Mouse (Mus musculus) adrenal gland, adult 18-20 months (tissue): ENCODE measurements around the gene Ythdf1. TPM values are rescaled to one million over a fixed set of nuclear protein-coding genes. Genes with fewer than 3 reads are reported as not detected.

Experiments used
- DNase-seq, 2 experiments: peaks; one replicate each; pipeline ENCODE4 v3.0.0; 2021 to 2022; ENCODE audit warnings: low spot score in 2 of 2
- total RNA-seq, 2 experiments: library from RNA; stranded (reverse); gene quantifications; 1 replicate in 1 of 2; 2 replicates in 1 of 2; pipeline ENCODE4 v1.2.3; 2021

Ythdf1 gene
- total RNA-seq, 2 experiments from 2014 or later, result 48.5 to 51.9 TPM

DNA sequence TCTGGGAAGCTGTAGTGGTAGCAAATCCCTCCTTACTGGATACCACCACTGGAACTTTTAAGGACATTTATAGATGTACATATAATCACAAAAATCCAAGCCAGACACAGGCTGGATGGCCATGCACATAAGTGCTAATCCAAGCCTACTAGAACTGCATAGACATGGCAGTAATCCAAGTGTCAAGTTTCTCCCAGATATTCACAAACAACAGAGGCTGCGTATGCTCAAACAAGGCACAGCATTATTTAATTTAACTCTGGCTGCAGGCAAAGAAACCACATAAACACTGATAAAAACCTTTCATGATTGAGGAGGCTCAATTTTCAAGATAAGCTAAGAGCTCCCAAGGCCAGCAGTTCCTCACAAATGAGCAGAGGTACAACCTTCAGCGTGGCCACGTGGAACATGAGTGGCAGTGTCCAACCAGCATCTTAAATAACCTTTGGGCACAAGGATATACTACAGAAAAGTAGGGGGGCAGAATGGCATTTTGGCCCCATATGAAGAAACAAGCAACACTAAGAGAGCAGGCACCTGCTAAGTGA, 4.8 kb downstream of the Ythdf1 start:
- no peak for DNase-seq

DNA sequence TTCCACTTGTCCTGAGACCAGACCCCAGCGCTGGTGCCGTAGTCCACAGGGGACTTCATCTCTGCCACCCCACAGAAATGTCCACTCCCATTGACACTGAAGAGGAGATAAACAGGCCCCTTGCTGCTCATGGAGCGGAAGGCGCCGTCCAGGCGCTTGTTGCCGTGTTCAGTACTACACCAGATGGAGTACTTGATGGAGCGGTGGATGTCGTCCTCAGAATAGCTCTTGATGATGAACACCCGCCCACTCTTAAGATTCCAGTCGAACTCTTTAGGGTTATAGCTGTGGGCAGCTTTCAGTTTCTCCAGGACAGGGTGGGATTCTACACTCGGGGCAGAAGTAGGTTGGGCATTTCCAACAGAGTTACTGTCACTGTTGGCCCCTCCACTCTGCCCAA, 9.8 kb downstream of the Ythdf1 start:
- no peak for DNase-seq

DNA sequence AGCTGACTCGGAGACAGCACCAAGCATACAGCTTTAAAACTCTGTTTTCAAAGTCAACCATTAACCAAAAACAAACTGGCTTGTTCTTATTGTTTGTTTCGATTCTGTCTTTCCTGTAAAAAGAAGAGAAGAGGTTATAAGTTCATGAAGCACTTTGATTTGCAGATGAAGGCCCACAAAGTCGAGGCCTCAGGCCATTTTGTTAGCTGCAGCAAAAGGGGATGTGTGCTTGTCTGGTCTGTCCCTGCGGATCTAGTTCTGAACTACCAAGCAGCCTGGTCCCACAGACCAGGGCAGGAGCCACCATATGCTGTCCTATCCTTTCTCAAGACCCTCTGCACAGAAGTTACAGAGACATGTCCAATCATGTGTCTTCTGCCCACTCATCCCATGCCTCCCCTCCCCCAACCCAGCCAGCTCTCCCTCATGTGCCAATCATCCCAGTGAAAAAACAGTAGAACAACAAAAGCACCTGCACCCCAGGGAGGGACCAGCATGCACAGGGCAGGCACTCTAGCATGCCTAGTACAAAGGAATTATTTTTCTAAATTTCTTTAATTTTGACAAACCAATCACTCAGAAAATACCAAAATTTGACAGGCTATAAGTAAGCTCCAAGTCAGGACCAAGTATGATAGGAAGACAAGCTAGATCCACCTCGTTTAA, 15.1 kb downstream of the Ythdf1 start:
- no peak for DNase-seq

DNA sequence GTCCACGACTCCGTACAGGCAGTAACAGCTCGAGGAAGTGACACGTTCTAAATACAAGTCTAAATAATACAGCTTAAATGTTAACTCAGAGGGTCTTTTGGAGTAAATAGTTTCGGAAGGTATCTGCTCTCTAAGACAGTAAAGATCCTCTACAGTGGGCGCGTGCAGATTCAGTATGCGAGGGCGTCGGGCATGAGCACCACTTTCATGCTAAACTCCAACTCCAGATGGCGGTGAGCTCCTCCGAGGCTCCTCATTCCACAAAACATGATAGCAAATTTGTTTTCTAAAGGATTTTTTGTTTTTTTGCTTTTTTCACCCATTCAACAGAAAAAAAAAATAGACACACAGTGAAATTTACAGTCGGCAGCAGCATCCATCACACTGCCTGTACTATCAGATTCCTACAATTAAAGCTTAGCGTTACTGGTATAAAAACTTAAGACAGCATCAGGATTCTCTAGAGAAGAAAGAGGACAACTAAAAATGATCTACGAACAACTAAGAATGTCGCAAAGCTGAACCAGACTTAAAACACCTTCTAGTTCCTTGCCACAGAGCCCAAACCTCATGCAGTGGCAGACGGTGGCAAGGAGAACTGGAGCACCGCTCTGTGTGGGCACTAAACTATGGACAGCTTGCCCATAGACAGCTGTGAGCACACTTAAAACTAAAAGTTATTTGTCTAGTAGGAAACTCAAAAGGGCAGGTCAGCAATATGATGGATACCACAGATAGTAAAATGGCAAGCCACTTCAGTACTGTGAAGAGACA, 16.1 kb downstream of the Ythdf1 start:
- no peak for DNase-seq

DNA sequence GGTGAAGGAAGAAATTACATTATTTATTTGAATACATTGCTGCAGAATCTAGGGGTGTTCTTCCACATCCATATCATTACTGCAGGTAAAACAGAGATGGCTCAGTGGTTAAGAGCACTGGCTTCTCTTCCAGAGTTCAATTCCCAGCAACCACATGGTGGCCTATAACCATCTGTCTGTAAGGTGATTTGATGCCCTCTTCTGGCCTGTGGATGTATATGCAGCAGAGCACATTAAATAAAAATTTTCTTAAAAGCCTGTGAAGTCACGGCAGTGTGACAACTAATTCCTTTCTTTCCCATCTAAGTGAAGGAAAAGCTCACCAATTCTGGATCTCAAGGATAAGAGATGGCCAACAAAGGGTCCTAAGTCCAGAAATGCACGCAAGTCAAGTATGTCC, 18.7 kb downstream of the Ythdf1 start:
- no peak for DNase-seq

DNA sequence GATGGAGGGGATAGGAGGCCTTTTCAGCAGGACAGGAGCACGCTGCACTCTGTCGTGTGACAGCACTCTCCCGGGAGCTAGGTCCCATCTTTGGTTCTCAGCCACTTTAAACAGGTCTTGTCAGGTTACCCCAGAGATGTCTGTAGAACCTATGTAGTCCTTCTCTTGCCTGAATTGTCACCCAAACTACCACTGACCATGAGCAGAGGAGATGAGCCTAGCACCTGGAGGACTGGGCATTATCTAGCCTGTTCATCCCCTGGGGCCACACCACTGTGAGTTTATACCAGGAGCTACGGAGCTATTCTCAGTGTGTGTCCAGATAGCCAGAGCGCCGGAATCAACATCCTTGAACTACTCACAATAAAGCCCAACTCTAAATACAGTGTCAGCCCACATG, 22.9 kb downstream of the Ythdf1 start:
- DNase-seq, result no peak

DNA sequence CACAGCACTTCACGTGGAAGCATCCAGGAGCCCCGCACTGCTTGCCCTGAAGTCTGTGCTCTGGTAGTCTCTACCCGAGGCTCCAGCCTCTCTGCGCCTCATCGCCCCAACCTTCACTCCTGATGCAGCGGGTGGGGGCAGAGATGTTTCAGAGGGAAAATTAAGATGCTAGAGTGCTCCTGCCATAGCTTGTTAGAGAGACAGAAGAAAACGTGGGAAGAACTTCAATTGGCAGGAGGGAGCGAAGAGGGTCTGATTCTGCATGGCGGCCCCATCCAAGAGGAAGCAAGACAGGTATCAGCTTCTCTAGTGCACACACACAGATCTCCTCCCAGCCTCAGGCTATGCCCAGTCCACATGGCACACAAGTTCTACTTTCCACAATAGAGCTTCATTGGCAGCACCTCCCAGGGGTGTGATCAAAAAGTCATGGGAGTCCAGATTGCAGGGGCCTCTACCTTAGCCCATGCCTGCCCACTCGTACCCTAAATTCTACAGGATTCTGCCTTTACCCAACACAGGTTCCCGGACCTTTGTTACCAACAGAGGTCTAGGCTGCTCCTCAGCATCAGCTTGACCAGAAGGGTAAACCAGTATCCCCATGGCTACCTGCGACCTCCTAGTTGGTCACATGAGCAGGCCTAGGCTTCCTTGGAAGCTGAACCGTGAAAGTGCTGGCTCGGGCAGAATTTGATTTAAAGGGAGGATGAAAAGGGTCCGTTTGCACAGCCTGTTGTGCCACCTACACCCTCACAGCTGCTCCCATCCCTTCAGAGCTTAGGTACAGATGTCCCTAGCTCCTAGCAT, 23.7 kb downstream of the Ythdf1 start:
- no peak for DNase-seq

DNA sequence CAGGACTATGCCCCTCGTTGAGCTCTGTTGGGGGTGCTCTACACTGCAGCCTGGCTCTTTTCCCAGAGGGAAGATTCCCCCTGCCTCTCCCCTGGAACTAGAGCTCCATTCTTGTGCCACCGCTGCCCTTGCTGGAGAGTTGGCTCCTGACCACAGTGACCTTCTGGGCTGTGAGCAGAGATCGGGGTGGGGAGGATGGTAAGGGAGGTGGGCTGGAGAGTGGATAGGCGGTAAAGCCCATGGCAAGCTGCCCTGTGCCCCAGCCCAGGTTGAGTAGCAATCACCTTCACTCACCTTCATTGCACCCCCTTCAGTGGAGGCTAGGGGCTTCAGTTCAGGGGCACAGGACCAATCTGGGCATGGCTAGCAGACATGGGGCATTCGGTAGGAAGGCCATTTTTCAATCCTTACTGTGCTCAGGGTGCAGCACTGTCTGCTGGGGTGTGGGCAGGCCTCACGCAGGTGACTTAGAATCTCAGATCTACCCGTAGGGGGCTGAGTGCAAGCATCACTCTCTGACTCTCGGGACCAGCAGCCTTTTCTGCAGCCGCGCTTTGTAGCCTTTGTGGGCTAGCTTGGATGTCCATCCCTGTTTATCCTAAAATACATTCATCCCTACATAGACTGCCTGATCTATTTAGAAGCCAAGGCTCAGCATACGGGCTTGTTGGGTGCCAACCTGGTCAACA, 24.8 kb downstream of the Ythdf1 start:
- DNase-seq, result no peak

DNA sequence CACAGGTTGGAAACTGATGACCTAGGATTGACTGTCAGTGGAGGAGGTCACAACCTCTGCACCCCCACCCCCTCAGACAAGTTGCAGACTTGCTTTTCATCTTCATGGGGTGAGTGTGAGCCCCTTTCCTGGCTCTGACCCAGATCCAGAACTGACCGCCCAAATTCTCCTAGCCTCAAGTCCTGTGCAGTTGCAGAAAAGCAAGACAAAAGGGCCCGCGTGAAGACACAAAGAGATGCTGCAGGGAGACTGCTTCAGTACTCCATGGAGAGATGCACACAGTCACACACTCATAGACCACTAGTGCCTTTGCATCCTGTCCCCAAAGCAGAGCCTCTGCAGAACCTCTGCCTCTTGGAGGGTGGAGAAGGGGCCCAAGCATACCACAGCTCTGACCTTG, 25.4 kb downstream of the Ythdf1 start:
- no peak for DNase-seq

DNA sequence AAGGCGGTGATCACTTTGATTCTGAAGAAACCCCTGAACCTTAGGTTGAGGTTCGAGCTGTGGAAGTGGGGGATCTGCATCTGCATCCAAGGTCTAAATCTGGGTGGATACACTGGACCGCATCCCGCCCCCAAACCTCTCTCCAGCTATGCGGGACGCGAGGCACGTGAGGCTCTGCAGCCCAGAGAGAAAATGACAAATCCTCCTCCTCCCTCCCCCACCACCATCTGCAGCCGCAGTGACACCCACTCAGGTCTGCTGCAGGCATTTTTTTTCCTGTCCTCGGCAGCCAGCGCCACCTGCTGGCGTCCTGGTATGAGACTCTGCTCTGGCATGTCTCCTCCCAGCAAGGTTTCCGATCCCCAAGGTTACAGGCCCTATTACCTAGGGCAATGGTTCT, 26.0 kb downstream of the Ythdf1 start:
- peak; percentile 40 to 65 for DNase-seq

DNA sequence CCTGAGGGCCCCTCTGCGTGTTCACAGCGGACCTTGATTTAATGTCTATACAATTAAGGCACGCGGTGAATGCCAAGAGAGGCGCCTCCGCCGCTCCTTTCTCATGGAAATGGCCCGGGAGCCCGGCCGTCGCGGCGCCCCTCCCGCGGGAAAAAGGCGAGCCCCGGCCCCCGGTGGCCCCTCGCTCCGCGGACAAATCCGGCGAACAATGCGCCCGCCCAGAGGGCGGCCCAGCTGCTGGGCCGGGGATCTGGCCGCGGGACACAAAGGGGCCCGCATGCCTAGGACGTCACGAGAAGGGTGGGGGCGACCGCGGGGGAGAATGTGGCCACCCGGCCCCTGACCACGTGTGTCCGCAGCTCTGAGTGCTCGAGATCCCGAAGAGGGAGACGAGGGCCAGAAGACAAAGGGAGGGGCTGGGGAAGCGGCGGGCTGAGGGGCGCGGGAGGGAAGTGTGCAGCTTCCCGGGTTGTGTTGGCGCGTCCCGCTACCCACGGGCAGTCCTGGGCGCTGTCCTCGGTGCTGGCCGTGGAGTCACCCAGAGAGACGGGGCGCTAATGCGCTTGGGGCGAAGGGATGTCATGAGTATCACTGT, 26.6 kb downstream of the Ythdf1 start:
- DNase-seq, result peak; percentile 43 to 48

DNA sequence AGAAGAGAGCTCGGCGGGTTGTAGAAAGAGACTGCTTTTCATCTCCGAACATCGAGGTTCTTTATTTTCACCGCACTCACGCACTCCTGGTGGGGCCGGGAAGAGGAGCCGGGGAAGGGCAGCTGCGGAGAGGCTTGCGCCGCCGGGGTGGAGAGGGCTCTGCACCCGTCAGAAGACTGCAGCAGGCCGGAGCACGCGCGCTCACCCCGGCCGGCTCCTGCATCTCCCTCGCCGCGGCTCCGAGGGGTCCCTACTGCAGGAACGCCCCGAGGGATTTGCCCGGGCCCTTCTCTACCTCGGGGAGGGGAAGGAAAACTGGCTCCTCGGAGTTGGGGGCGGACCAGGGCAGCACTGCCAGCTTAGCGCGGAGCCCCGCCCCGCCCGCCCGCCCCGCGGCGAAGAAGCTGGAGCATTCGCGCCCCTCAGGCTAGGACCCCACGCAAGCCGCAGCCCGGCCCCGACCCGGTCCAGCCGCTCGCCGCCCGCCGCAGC, 27.2 kb downstream of the Ythdf1 start:
- DNase-seq, result no peak

DNA sequence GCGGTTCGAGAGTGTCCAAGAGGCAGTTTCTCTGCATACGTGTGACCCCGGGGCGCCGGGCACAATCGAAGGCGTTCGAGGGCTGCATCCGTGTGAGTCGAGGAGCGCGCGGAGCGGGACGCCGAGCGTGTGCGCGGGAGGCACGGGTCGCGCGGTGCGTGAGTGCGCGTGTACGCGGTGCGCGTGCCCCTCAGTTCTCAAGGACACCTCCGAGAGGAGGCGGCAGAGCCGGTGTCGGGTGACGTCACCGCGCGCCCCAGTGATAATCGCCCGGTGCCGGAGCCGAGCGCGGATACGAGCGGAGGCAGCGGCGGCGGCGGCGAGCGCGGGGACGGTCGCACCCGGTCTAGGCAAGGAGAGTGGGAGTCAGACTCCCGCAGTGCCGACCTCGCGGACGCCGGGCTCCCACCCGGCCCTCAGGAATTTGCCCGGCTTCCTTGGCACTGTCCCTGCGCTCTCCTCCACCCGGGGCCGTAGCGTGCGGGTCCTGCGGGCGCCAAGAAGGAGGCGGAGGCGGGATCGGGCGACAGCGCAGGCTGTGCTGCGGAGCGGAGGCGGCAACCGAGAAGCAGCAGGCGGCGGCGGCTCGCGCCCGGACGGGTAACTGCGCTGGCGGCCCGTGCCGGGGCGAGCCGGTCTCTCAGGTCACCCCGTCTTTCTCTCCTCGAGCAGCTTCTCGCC, 27.8 kb downstream of the Ythdf1 start:
- peak; percentile 35 for DNase-seq

DNA sequence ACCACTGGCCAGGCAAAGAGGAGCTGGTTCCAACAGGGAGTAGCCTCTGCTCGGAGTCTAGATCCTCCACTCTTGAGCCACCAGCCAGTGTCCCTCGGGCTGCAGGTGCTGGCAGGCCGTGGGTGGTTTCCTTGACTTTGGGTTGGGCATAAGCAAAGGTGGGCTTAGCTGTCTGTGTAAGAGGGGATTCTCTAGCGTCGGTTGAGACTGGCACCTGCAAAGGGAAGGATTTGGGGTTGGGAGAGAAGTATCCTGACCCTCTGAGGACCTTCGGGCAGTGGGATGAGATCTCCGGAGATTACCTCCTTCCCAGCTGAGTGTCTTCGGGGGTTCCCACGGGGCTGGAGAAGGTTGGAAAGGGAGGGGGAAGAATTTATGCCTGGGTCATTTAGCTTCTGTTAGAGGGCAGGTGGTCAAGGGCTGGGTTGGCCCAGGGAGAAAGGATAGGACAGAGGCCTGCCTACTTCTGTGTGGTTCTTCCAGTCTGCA, 28.9 kb downstream of the Ythdf1 start:
- DNase-seq, result no peak

DNA sequence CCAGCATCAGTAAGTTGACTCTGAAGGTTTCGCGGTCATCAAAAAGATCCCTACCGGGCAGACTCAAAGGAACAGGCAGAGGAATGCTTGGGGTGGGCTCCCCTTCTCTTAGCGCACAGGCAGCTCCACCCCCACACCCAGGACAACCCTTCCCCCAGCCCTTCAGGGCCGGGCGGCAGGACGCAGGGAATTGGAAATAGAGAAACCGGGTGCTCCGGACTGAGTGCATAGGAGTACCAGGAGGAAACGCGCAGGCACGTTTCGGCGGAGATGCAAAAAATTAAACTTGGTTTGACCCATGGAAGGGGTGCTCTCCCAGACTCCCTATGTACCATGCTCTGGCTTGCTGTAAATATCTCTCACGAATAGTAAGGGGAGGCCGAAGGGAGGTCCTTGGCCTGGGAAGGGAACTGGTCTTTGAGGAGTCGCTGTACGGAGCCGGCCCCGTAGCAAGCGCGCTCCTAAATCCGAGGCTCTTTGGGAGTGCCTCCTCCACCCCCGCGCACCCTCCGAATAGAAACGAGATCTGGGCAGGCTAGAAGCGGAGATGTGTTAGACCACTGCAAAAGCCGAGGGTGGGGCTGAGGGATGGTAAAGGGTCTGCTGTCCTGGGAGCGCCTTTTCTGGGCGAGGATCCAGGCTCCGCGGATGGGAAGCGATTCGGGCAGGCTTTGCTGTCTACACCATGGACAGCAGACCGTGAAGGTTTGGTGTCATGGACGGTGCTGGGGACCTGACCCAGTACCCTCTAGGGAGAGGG, 29.5 kb downstream of the Ythdf1 start:
- no peak for DNase-seq

DNA sequence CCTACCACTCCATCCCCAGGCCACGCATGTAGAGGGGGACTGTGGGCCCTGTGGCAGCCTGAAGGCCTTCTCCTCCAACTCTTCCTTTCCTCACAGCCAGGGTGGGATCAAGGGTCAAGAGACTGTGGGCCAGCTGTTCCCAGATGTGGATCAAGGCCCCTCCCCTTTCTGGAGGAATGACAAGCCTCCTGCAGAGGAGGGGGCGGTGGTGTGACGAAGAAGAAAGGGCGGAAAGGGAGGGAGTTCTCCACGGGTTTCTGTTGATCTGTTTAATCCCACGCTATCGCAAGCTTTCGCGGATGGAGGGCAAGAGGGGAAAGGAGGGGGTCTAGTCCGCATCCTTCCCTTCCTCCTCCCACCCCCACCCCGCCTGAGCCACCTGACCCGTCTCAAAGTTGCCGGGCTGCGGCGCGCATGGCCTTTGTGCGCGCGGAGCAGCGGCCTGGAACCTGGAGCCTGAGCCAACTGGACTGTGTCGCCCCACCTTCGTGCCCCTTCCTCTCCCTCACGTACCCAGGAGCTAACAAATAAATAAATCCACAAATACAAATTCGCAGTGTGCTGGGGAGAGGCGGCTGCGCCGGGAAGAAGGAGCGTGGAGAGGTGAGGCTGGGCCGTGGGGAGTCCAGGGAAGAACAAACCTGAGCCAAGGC, 30.2 kb downstream of the Ythdf1 start:
- no peak for DNase-seq

DNA sequence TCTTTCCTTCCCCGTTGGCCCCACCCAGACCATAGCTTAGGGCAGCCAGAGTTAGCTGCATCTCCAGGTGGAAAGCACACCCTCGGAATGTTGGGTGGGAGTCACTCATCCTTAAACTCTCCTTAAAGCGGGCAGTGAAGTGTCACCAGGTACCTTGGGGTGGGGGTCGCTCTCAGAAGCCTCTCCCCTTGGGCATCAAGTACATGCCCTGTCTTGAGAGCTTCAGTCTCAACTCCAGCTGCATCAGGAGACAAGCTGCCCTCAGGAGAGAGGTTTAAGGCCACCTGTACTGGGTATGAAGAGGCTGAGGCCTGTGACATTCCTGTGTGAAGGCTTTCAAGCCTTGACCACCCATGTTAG, 30.8 kb downstream of the Ythdf1 start:
- no peak for DNase-seq

DNA sequence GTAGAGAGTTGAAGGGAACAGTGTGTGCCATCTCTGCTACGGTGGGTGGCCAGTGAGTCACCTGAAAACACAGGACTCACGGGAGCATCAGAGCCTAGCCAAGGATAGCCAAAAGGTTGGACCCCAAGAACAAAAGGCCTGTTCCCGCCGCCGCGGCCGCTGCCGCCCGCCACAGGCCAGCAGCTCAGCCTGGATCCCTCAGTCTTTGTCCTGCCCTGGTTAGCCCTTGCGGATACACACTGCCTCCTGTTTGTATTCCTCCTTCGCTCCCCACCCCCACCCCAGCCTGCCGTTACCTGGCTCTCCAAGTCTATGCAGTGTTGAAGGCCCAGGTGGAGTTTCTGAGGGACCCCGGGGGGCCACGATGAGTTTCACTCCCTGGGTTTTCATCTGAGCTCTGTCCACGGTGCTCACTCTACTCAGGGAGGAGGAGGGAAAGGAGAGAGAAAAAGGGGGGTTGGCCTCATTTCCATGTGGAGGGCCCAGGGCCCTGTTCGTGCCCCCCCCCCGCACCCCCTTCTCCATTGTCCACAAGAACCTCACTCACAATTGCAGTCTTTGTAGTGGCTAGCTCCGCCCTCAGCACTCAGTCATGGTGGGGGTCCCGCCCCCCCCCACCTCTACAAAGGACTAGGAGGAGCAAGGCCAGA, 31.4 kb downstream of the Ythdf1 start:
- DNase-seq, result no peak
